Mouse (Mus musculus): ENCODE results near the gene Ghrh.

DNA sequence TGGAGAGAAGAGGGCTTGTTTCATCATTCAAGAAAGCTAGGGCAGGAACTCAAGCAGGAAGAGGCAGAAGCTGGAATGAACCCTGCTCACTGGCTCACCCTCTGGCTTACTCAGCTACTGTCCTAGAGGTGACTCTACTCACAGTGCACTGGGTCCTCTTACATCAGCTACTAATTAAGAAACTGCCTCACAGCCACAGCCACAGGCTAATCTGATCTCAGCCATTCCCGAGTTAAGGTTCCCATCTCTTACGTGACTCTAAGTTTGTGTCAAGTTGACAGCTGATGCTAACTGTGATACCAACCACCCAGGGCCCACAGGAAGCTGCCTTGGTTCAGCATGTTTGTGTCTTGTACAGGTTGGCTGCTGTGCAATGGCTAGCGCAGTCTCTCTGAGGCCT is 15.7 kb upstream of the Ghrh start:
- TF ChIP-seq CTCF (IDR thresholded peaks at IDR 0.05; ENCODE audit: low read depth) (no peak), EP300 (IDR thresholded peaks at IDR 0.05; ENCODE audit: low read depth) (no peak)

Measured in heart, postnatal 0 days (tissue).